Mouse (Mus musculus): ENCODE measurements around the gene Ppp4r1. TPM values are rescaled to one million over a fixed set of nuclear protein-coding genes. Genes with fewer than 3 reads are reported as not detected.

The Ppp4r1 gene
- polyA plus RNA-seq, 1 experiment from 2014 or later = 47.8 TPM

DNA sequence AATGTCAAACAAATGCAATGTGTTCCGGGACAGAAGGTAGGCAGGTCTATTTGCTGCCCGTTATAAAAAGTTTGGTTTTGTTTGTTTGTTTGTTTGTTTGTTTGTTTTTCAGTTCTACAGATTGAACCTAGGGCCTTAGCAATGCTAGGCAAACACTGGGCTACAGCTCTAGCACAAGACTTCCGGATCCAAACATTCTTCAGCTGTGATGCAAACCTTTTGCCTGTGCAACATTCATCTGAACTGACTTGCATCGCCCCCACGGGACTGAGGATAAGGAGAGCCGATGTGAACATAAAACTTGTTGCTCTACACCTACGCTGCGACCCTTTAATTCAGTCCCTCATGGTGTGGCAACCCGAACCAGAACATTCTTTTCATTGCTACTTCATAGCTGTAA lies 104.2 kb downstream of the Ppp4r1 start:
- Histone ChIP-seq H3K36me3 (ENCODE audit: control insufficient read depth, insufficient read depth) (no peaks in the 10 kb centered on the region), H3K27me3 (replicated peaks; ENCODE audit: control insufficient read depth, insufficient read depth, low read length) (no peaks in the 10 kb centered on the region), H3K4me2 (ENCODE audit: low read length) (peak overlapping the region; percentile 93), H3K9me3 (ENCODE audit: control insufficient read depth, low read length) (no peaks in the 10 kb centered on the region), H3K27ac (ENCODE audit: low read length) (peak overlapping the region; percentile 95), H3K4me3 (replicated peaks; ENCODE audit: low read length) (peak overlapping the region; percentile 97), H3K9ac (replicated peaks; ENCODE audit: low read depth, low read length) (peak overlapping the region; percentile 79; the same call in 1 of the 2 replicates), H3K4me1 (replicated peaks; ENCODE audit: control insufficient read depth, insufficient read depth, low read length) (peaks cover 23% of the 10 kb centered on the region)
- WGBS = 75% methylated on average over 9 of the region's 9 CpGs
- ATAC-seq = no peak

DNA sequence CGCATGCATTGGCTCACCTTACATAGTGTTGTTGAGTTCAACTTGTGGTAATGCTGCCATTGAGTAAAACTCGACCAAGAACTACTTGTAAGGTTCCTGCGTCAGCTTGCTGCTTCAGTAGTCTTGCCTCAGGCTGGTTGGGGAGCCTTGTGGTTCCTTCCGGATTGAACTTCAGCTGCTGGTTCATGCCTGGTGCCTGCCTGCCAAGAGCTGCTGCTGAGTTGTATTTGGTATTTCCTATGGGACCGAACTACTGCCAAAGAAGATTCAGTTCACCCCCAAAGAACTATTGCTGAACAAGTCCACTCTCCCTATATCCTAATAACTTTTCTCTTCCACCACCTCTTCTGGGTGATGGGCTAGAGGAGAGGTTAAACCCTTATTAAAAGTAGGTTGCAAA lies 107.1 kb downstream of the Ppp4r1 start:
- Histone ChIP-seq H3K9ac (replicated peaks; ENCODE audit: low read depth, low read length) (no peak overlapping the region), H3K27ac (ENCODE audit: low read length) (no peak overlapping the region), H3K4me2 (ENCODE audit: low read length) (no peak overlapping the region), H3K4me1 (replicated peaks; ENCODE audit: control insufficient read depth, insufficient read depth, low read length) (peaks cover 6% of the 10 kb centered on the region), H3K27me3 (replicated peaks; ENCODE audit: control insufficient read depth, insufficient read depth, low read length) (no peaks in the 10 kb centered on the region), H3K36me3 (ENCODE audit: control insufficient read depth, insufficient read depth) (no peaks in the 10 kb centered on the region), H3K9me3 (ENCODE audit: control insufficient read depth, low read length) (no peaks in the 10 kb centered on the region), H3K4me3 (replicated peaks; ENCODE audit: low read length) (no peak overlapping the region)
- WGBS = 82% methylated on average over 5 of the region's 5 CpGs
- no peak for ATAC-seq

Other genes starting within 250 kb of the Ppp4r1 start
- 0.49 and 0.57 TPM in 2 replicates for gene Tmem232, start 241.8 kb upstream of the Ppp4r1 start, polyA plus RNA-seq (2015; fragmentation: Nextera tagmentation; extraction: Ambion mirVana)
- gene Vapa, start 169.0 kb upstream of the Ppp4r1 start, polyA plus RNA-seq (2015; fragmentation: Nextera tagmentation; extraction: Ambion mirVana) = 241 and 271 TPM in 2 replicates
- 0.11 TPM in 1 of 2 replicates, not detected in the other for gene Txndc2, start 140.4 kb upstream of the Ppp4r1 start, polyA plus RNA-seq (2015; fragmentation: Nextera tagmentation; extraction: Ambion mirVana)
- gene Rab31, start 9.8 kb upstream of the Ppp4r1 start, polyA plus RNA-seq (2015; fragmentation: Nextera tagmentation; extraction: Ambion mirVana) = 73.5 and 83.6 TPM in 2 replicates
- 48.8 and 55.6 TPM in 2 replicates for gene Ralbp1, start 103.2 kb downstream of the Ppp4r1 start, polyA plus RNA-seq (2015; fragmentation: Nextera tagmentation; extraction: Ambion mirVana)
- 71.1 and 82.7 TPM in 2 replicates for gene Twsg1, start 168.7 kb downstream of the Ppp4r1 start, polyA plus RNA-seq (2015; fragmentation: Nextera tagmentation; extraction: Ambion mirVana)